Mouse (Mus musculus) forebrain, embryonic 15.5 days (tissue): ENCODE data around the gene Eef1akmt1. TPM values are rescaled to one million over a fixed set of nuclear protein-coding genes. Genes with fewer than 3 reads are reported as not detected.

Source experiments
- ATAC-seq: fragments of 200-750 bp; cut with Nextera tagmentation; replicated peaks from 2 replicates; pipeline ENCODE4 v1.8.0; 2017; ENCODE audit warnings: mild to moderate bottlenecking, moderate TSS enrichment, moderate library complexity
- H3K27ac ChIP-seq: fragments of 300-500 bp; sonication (generic); replicated peaks from 2 replicates; pipeline ENCODE4 v1.5.1; 2015; ENCODE audit warnings: mild to moderate bottlenecking, inconsistent platforms
- H3K27me3 ChIP-seq: fragments of 300-500 bp; sonication (generic); 2 replicates; pipeline ENCODE4 v1.6.1; 2015; ENCODE audit warnings: inconsistent platforms
- H3K36me3 ChIP-seq: fragments of 300-500 bp; sonication (generic); 2 replicates; pipeline ENCODE4 v1.6.1; 2015; ENCODE audit warnings: mild to moderate bottlenecking, inconsistent platforms
- H3K4me1 ChIP-seq: fragments of 300-500 bp; sonication (generic); 2 replicates; pipeline ENCODE4 v1.6.1; 2015; ENCODE audit warnings: inconsistent platforms
- H3K4me2 ChIP-seq: fragments of 300-500 bp; sonication (generic); replicated peaks from 2 replicates; pipeline ENCODE4 v1.6.1; 2015; ENCODE audit warnings: mild to moderate bottlenecking, inconsistent platforms
- H3K4me3 ChIP-seq: fragments of 300-500 bp; sonication (generic); 2 replicates; pipeline ENCODE4 v1.5.1; 2015; ENCODE audit warnings: mild to moderate bottlenecking, inconsistent platforms
- H3K9ac ChIP-seq: fragments of 300-500 bp; sonication (generic); replicated peaks from 2 replicates; pipeline ENCODE4 v1.6.1; 2015; ENCODE audit warnings: mild to moderate bottlenecking, inconsistent platforms
- H3K9me3 ChIP-seq: fragments of 300-500 bp; sonication (generic); 2 replicates; pipeline ENCODE4 v1.6.1; 2016; ENCODE audit warnings: inconsistent platforms
- WGBS: fragments of 180-500 bp; shearing (Covaris S2); methylation state at CpG from one replicate; pipeline ENCODE4 v1.1.7; 2015; ENCODE audit warnings: mixed read lengths; 5-methylcytosine and 5-hydroxymethylcytosine counted together
- polyA plus RNA-seq: library from polyadenylated mRNA; unstranded; fragments of >200 nt; fragmentation: Nextera tagmentation; extraction: Ambion mirVana; gene quantifications from 2 replicates; pipeline ENCODE4 v1.2.1, GENCODE M21; 2015

Gene Eef1akmt1
- polyA plus RNA-seq, 1 experiment from 2014 or later, result 87.1 TPM

DNA sequence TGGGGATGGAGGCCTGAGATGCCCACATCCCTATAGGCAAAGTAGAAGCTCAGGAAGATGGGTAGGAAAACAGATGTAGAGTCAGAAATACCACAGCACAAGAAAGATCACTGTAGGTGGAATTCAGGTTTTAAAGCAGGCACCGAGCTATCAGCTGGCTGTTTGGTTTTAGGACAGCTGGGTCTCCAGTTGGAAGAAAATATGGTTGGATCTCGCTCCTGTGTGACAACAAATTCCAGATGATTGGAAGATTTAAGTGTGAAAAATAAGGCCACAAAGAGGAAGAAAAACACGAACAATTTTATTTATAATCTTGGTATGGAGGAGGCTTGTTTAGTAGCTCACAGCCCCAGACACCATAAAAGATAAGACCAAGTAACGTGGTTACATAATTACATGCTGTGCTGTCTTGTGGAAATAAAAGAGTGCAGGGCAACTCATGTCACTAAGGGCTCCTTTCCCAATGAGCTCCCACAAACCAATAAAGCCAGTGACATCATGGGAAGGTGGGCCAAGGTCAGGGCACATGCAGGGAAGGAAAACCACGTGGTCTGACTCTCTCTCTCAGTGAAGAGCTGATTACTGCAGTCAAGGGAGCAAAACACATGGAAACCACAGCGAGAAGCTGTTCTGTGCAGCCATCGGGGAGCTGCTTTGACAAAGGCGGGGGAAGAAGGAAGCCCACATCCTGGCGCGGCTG lies 42.2 kb downstream of the Eef1akmt1 start:
- peaks cover 17% of the 10 kb centered on the region for H3K4me1 ChIP-seq
- H3K27me3 ChIP-seq, result no peaks in the 10 kb centered on the region
- H3K36me3 ChIP-seq, result no peaks in the 10 kb centered on the region
- H3K4me3 ChIP-seq, result no peak overlapping the region
- 42% methylated on average over 10 of the region's 10 CpGs for WGBS
- no peak overlapping the region for H3K4me2 ChIP-seq
- no peaks in the 10 kb centered on the region for H3K9me3 ChIP-seq
- H3K9ac ChIP-seq, result no peak overlapping the region
- no peak for ATAC-seq
- no peak overlapping the region for H3K27ac ChIP-seq

DNA sequence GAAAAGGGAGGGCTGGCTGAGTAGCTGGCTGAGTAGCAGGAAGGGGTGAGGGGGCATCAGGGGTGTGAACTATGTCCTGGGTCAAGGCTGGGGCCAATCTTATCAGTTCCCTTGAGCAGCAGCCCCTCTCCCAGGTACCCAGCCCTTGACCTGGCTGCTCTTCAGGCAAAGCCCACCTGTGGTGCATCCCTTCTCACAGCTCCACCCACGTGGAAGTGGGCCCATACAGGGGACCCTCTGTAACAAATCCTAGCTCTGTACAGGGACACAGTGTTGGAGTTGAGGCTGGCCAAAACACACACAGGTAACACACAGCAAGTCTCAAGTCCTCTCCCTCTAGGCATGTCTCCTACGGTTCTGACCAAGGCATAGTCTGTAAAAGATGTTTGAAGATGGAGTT lies 43.8 kb downstream of the Eef1akmt1 start:
- Histone ChIP-seq H3K9ac (no peak overlapping the region), H3K27me3 (peaks cover 4% of the 10 kb centered on the region; the same call in 1 of the 2 replicates), H3K9me3 (no peaks in the 10 kb centered on the region), H3K36me3 (no peaks in the 10 kb centered on the region), H3K27ac (no peak overlapping the region), H3K4me1 (peaks cover 17% of the 10 kb centered on the region), H3K4me3 (no peak overlapping the region), H3K4me2 (no peak overlapping the region)
- no peak for ATAC-seq
- 43% methylated on average over 2 of the region's 2 CpGs for WGBS

DNA sequence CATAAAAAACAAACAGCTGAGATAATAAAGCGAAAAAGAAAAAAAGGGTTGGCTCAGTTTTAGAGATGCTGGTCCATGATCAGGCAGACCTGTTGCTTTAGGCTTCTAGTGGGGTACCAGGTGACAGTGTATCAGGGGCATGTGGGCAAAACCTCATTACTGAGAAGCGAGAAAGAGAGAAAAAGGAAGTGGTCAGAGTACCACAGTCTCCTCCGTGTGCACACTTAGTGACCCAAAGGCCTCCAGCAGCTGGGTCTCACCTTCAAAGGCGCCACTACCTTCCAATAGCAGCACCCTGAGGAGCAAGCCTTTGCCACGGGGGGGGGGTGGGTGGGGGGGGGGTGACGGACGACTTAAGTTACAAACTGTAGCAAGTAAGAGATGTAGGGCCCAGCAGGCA lies 44.3 kb downstream of the Eef1akmt1 start:
- Histone ChIP-seq H3K4me3 (no peak overlapping the region), H3K27ac (no peak overlapping the region), H3K9me3 (no peaks in the 10 kb centered on the region), H3K27me3 (peaks cover 4% of the 10 kb centered on the region; the same call in 1 of the 2 replicates), H3K4me2 (no peak overlapping the region), H3K9ac (no peak overlapping the region), H3K4me1 (peaks cover 17% of the 10 kb centered on the region), H3K36me3 (no peaks in the 10 kb centered on the region)
- WGBS, result 41% methylated on average over 7 of the region's 7 CpGs
- ATAC-seq, result no peak

DNA sequence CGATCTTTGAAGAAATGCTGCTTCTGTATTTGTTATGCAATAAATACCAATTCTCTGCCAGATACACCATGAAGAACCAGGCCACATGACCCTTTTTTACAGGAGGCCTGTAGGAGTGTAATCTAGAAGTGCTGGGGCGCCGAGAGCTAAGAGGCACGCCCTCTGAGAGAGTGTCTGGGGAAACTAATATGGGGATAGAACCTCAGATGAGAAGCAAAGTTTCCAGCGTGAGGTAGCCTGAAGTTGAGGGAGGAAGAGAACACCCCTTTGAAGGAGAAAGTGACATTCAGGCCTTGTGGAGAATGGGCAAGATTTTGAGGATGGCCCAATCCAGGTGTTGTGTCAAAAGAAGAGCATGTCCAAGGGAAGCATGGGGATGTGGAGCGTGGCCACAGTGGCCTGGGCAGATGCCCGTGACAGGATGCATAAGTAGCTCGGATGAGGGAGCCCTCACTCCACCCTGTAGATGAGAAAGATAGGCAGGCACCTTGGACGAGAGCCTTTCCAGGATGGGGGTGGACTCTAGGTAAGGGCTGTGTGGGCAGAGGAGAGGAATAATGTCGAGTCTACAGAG lies 45.3 kb downstream of the Eef1akmt1 start:
- 54% methylated on average over 10 of the region's 10 CpGs for WGBS
- no peak for ATAC-seq
- H3K27me3 ChIP-seq, result peaks cover 4% of the 10 kb centered on the region; the same call in 1 of the 2 replicates
- peak overlapping the region; percentile 90 for H3K4me3 ChIP-seq
- peaks cover 17% of the 10 kb centered on the region for H3K4me1 ChIP-seq
- peak overlapping the region; percentile 79 for H3K4me2 ChIP-seq
- H3K36me3 ChIP-seq, result no peaks in the 10 kb centered on the region
- 0 out of 2 replicates have a peak overlapping the region, but pooled peaks have one; percentile 79 for H3K9ac ChIP-seq
- no peak overlapping the region for H3K27ac ChIP-seq
- no peaks in the 10 kb centered on the region for H3K9me3 ChIP-seq

GRCm38 (mm10) chr14:57525388-57526049 lies 45.9 kb downstream of the Eef1akmt1 start:
- ATAC-seq, result peak; percentile 85
- no peaks in the 10 kb centered on the region for H3K9me3 ChIP-seq
- peak overlapping the region; percentile 79 for H3K9ac ChIP-seq
- H3K27me3 ChIP-seq, result peaks cover 4% of the 10 kb centered on the region; the same call in 1 of the 2 replicates
- peak overlapping the region; percentile 69 for H3K27ac ChIP-seq
- H3K36me3 ChIP-seq, result no peaks in the 10 kb centered on the region
- peak overlapping the region; percentile 79 for H3K4me2 ChIP-seq
- peak overlapping the region; percentile 90 for H3K4me3 ChIP-seq
- H3K4me1 ChIP-seq, result peaks cover 17% of the 10 kb centered on the region
- whole genome bisulfite sequencing, result 1% methylated on average over 60 of the region's 60 CpGs

DNA sequence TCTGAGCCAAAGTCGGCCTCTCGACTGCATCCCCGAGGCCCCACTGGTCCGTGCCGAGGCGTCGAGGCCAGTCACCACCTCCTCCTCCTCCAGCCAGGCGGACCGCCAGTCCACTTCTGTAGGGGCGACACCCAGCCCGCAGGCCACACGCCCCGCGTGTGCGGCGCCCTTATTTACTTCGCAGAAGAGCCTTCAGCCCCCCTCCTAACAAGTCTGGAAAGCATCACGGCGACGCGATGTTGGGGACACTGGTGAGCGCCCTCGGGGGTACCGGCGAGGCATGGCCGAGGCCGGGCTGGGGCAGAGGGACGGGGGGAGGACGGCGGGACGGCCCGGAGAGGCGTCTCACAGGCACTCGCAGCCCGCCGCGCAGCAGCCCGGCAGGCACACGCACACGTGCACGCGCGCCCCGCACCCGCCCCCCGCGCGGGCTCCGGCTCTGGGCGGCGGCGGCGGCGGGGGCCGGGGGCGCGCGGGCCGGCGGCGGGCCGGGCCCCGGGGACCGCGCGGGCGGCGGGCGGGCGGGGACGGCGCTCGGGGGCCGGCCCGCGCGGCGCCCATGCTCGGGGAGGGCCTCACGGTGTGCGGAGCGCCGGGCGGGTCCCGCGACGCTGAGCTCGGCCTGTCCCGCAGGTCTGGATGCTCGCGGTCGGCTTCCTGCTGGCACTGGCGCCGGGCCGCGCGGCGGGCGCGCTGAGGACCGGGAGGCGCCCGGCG lies 46.6 kb downstream of the Eef1akmt1 start, which contains the start of gene Il17d:
Il17d (plus strand) TSS at position 107 of the 717 bp plus-strand sequence.
- H3K27ac ChIP-seq, result peak within 1 kb of the TSS; percentile 69
- WGBS, result under 1% methylated on average over 60 of the region's 104 CpGs
- H3K27me3 ChIP-seq, result peaks cover 4% of the 10 kb centered on the region; the same call in 1 of the 2 replicates
- H3K9me3 ChIP-seq, result no peaks in the 10 kb centered on the region
- peak within 1 kb of the TSS; percentile 90 for H3K4me3 ChIP-seq
- H3K9ac ChIP-seq, result peak within 1 kb of the TSS; percentile 79
- no peaks in the 10 kb centered on the region for H3K36me3 ChIP-seq
- ATAC-seq, result peak; percentile 56
- peak within 1 kb of the TSS; percentile 79 for H3K4me2 ChIP-seq
- H3K4me1 ChIP-seq, result peaks cover 17% of the 10 kb centered on the region

GRCm38 (mm10) chr14:57523762-57524161 lies 47.6 kb downstream of the Eef1akmt1 start:
- Histone ChIP-seq H3K4me3 (no peak overlapping the region), H3K27me3 (peaks cover 4% of the 10 kb centered on the region; the same call in 1 of the 2 replicates), H3K4me2 (0 out of 2 replicates have a peak overlapping the region, but pooled peaks have one; percentile 79), H3K4me1 (peaks cover 14% of the 10 kb centered on the region), H3K9me3 (no peaks in the 10 kb centered on the region), H3K36me3 (no peaks in the 10 kb centered on the region), H3K27ac (no peak overlapping the region), H3K9ac (no peak overlapping the region)
- WGBS, result 67% methylated on average over 9 of the region's 9 CpGs
- no peak for ATAC-seq

DNA sequence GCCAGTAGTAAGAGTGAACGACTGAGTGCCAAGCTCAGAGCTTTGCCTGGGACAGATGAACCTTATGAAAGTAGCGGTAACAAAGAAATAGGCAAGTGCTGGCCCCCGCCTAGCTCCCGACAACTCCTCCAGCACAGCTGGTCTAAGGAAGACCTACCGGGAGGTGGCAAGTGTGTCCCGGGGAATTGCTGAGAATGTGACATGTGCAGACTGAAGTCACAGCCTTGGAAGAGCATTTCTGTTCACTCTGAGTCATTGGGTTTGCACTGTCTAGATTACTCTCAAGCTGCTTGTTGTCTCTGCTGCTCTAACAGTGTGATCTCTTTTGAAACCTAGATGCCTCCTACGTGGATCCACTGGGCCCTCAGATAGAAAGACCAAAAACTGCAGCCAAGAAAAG lies 54.4 kb downstream of the Eef1akmt1 start:
- no peak overlapping the region for H3K27ac ChIP-seq
- no peaks in the 10 kb centered on the region for H3K9me3 ChIP-seq
- no peaks in the 10 kb centered on the region for H3K27me3 ChIP-seq
- H3K36me3 ChIP-seq, result 0 out of 2 replicates have a peak, but pooled peaks cover 2% of the 10 kb centered on the region
- no peak for ATAC-seq
- H3K9ac ChIP-seq, result no peak overlapping the region
- no peak overlapping the region for H3K4me2 ChIP-seq
- 92% methylated on average over 7 of the region's 7 CpGs for WGBS
- H3K4me1 ChIP-seq, result no peaks in the 10 kb centered on the region
- no peak overlapping the region for H3K4me3 ChIP-seq

DNA sequence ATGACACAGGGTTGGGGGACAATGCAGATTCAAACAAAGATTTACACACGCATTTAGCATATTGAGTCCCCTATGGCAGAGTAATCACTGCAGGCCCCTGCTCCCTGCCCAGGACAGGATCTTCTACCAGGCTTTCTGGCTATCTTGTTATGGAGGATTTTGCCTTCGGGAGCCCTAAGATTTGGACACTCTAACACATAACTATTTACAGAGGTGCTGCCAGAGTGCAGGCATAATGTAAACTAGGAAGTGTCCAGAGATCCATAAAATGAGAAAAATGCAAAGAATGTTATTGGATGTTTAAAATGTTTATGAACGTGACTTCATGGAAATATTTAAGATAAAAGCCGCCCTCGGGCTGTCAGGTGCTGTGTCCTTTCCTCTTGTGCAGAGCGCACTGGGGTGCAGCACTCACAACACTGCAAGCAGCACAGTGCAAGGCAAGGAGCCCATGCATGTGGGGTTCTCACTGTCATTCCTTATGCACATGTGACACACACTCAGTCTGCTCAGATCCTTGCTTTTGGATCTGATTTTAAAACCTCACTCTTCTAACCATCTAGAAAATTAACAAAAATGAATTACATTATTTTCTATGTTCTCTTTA lies 56.2 kb downstream of the Eef1akmt1 start:
- Histone ChIP-seq H3K36me3 (0 out of 2 replicates have a peak, but pooled peaks cover 2% of the 10 kb centered on the region), H3K4me3 (no peak overlapping the region), H3K4me1 (no peaks in the 10 kb centered on the region), H3K27ac (no peak overlapping the region), H3K9ac (no peak overlapping the region), H3K9me3 (no peaks in the 10 kb centered on the region), H3K4me2 (no peak overlapping the region), H3K27me3 (no peaks in the 10 kb centered on the region)
- 91% methylated on average over 6 of the region's 6 CpGs for WGBS
- ATAC-seq, result no peak

- no peak overlapping the region for H3K4me2 ChIP-seq
- 44% methylated on average over 6 of the region's 6 CpGs for WGBS
- H3K9me3 ChIP-seq, result no peaks in the 10 kb centered on the region
- no peak overlapping the region for H3K27ac ChIP-seq
- H3K4me1 ChIP-seq, result no peaks in the 10 kb centered on the region
- no peak overlapping the region for H3K4me3 ChIP-seq
- no peak overlapping the region for H3K9ac ChIP-seq
- no peaks in the 10 kb centered on the region for H3K27me3 ChIP-seq
- ATAC-seq, result peak; percentile 55
- no peaks in the 10 kb centered on the region for H3K36me3 ChIP-seq
Observed at GRCm38 (mm10) chr14:57509554-57509953, 61.9 kb downstream of the Eef1akmt1 start.

GRCm38 (mm10) chr14:57503729-57504128 lies 67.7 kb downstream of the Eef1akmt1 start:
- Histone ChIP-seq H3K4me2 (no peak overlapping the region), H3K27ac (no peak overlapping the region), H3K9ac (no peak overlapping the region), H3K4me1 (no peaks in the 10 kb centered on the region), H3K36me3 (peaks cover 3% of the 10 kb centered on the region; the same call in 1 of the 2 replicates), H3K9me3 (no peaks in the 10 kb centered on the region), H3K4me3 (no peak overlapping the region), H3K27me3 (no peaks in the 10 kb centered on the region)
- 92% methylated on average over 6 of the region's 6 CpGs for WGBS
- no peak for ATAC-seq
